Mouse (Mus musculus): ENCODE data around the gene Trim30d. TPM values are rescaled to one million over a fixed set of nuclear protein-coding genes. Genes with fewer than 3 reads are reported as not detected.
"Not testable (repeated sequence)": the region's sequence is repeated elsewhere in the genome, so short reads cannot be mapped to it uniquely, and the experiment has no call there.

Trim30d gene
- polyA plus RNA-seq (2015; fragmentation: Nextera tagmentation; extraction: Ambion mirVana): 0.21 and 0.47 TPM in 2 replicates

- not testable (repeated sequence) for H3K4me1 ChIP-seq; H3K9ac ChIP-seq; H3K4me2 ChIP-seq; H3K27ac ChIP-seq (replicated peaks); H3K9me3 ChIP-seq; H3K4me3 ChIP-seq; ATAC-seq (ENCODE audit: extremely low read depth, insufficient number of reproducible peaks, low FRiP score, low TSS enrichment); H3K27me3 ChIP-seq (replicated peaks); H3K36me3 ChIP-seq
Observed at GRCm38 (mm10) chr7:104507421-104508065, at the start of gene Trim30d. Trim30d (minus strand) TSS chr7:104507849.

DNA sequence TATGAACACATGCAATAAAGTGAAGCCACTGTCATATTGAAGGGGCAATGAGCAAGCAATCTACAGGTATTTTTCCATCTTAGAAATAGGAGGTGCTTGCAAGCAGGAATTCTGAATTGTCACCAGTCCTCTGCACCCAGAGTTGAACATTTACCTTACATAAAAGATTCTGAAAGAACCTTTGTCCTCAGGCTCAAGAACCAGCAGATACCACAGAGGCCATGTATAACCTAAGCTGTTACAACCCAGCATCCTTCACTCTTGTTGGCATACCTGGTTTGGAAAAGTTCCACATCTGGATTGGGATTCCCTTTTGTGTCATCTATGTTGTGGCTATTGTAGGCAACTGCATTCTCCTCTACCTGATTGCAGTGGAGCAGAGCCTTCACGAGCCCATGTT, 45.1 kb upstream of the Trim30d start:
- H3K27me3 ChIP-seq (replicated peaks): no peaks in the 10 kb centered on the region
- WGBS: 46% methylated on average over 1 of the region's 1 CpGs
- H3K4me2 ChIP-seq: no peak overlapping the region
- no peak overlapping the region for H3K4me3 ChIP-seq
- ATAC-seq (ENCODE audit: extremely low read depth, insufficient number of reproducible peaks, low FRiP score, low TSS enrichment): no peak
- H3K4me1 ChIP-seq: no peaks in the 10 kb centered on the region
- H3K27ac ChIP-seq (replicated peaks): no peak overlapping the region
- H3K9ac ChIP-seq: no peak overlapping the region
- H3K9me3 ChIP-seq: no peaks in the 10 kb centered on the region
- no peaks in the 10 kb centered on the region for H3K36me3 ChIP-seq

- Histone ChIP-seq H3K27me3 (replicated peaks) (no peaks in the 10 kb centered on the region), H3K9ac (no peak within 1 kb of the TSS), H3K36me3 (no peaks in the 10 kb centered on the region), H3K9me3 (no peaks in the 10 kb centered on the region), H3K4me1 (no peaks in the 10 kb centered on the region), H3K27ac (replicated peaks) (no peak within 1 kb of the TSS), H3K4me3 (no peak within 1 kb of the TSS), H3K4me2 (no peak within 1 kb of the TSS)
- no peak for ATAC-seq (ENCODE audit: extremely low read depth, insufficient number of reproducible peaks, low FRiP score, low TSS enrichment)
- WGBS: 68% methylated on average over 5 of the region's 5 CpGs
Observed at GRCm38 (mm10) chr7:104549833-104550232, 42.2 kb upstream of the Trim30d start, which contains the start of gene Olfr651. Olfr651 (plus strand) TSS chr7:104550133.

GRCm38 (mm10) chr7:104501589-104502371, 5.9 kb downstream of the Trim30d start:
- Histone ChIP-seq H3K9ac (peak overlapping the region; percentile 77), H3K4me1 (no peaks in the 10 kb centered on the region), H3K36me3 (no peaks in the 10 kb centered on the region), H3K27ac (replicated peaks) (no peak overlapping the region), H3K27me3 (replicated peaks) (no peaks in the 10 kb centered on the region), H3K9me3 (no peaks in the 10 kb centered on the region), H3K4me2 (peak overlapping the region; percentile 73), H3K4me3 (peak overlapping the region; percentile 63)
- 2% methylated on average over 58 of the region's 59 CpGs for WGBS
- ATAC-seq (ENCODE audit: extremely low read depth, insufficient number of reproducible peaks, low FRiP score, low TSS enrichment): no peak

DNA sequence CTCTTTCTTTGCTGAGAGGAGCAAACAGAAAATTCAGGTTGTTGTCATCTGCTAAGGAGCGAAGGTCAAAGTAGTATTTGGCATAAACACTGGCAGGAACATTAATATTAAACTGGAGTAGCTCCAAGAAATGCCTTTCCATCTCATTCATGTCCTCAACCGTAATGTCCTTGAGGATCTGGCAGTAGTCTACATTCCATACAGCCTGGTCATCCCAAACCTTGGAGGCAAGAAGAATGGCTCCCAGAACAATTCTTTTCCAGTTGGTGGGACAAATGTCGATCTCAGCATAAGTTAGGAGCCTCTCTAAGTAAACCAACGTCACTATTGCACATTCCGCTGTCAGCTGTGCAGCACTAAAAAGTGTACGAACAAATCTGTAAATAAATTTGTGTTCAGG, 6.5 kb downstream of the Trim30d start:
- not testable (repeated sequence) for H3K27ac ChIP-seq (replicated peaks); H3K9me3 ChIP-seq; H3K27me3 ChIP-seq (replicated peaks); H3K9ac ChIP-seq; H3K4me3 ChIP-seq; H3K4me1 ChIP-seq; H3K36me3 ChIP-seq; H3K4me2 ChIP-seq; ATAC-seq (ENCODE audit: extremely low read depth, insufficient number of reproducible peaks, low FRiP score, low TSS enrichment)
- WGBS: 64% methylated on average over 6 of the region's 6 CpGs

DNA sequence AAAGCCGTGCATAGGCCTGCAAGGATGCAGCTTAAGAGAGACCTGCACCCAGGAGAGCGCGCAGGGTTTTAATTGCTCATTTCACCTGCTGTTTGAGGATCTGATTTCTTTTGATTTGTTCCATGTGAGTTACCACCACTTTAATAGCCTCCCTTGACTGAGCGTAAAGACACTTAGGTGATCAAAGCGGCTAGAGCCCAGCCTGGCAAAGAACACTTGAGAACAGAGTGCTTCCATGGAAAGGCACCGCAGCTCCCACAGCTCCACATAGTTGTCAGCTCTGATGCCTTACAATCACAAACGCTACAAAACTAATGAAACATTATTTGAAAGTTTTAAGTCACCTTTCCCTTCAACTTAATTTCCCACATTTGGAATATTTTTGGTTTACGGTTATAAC, 8.2 kb downstream of the Trim30d start:
- H3K9me3 ChIP-seq; H3K27me3 ChIP-seq (replicated peaks); H3K4me3 ChIP-seq; H3K9ac ChIP-seq; H3K36me3 ChIP-seq; H3K4me2 ChIP-seq; H3K4me1 ChIP-seq; ATAC-seq (ENCODE audit: extremely low read depth, insufficient number of reproducible peaks, low FRiP score, low TSS enrichment); H3K27ac ChIP-seq (replicated peaks): not testable (repeated sequence)
- WGBS: 68% methylated on average over 7 of the region's 8 CpGs

DNA sequence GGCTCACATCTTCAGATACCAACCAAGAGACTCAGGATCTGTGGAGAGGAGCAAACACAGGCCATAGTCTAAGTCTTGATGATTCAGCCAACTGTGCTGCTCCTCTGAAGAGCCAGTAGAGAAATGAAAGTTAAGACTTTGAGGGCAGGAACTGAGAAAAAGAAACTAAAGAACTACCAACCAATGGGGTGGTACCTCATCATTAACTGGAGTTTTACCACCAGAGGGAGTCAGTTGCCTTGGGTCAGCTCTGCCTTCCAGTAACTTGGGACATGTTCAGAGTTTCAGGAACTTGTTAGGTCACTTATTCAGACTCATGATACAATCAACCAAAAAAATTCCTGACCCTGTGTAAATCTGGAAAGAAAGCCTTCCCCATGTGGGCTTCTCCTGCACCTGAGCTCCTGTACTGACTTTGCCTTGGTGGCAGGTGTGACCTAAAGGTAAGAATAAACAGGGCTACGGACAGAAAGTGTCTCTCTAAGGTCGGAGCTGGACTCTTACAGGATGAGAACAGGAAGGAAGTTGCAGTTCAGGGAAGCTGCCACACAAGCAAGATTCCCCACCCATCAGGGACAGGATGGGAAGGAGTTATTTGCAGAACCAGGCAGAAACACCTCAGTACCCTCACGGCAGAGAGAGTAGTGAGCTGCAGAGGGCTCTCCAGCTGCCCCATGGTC, 42.4 kb downstream of the Trim30d start, which contains the start of gene Trim30a:
Gene Trim30a, minus strand, starts transcription at position 129 of the 680 bp plus-strand sequence.
- WGBS: 59% methylated on average over 3 of the region's 3 CpGs
- H3K4me2 ChIP-seq: no peak within 1 kb of the TSS
- no peak for ATAC-seq (ENCODE audit: extremely low read depth, insufficient number of reproducible peaks, low FRiP score, low TSS enrichment)
- H3K9me3 ChIP-seq: no peaks in the 10 kb centered on the region
- no peak within 1 kb of the TSS for H3K4me3 ChIP-seq
- H3K4me1 ChIP-seq: no peaks in the 10 kb centered on the region
- H3K27ac ChIP-seq (replicated peaks): no peak within 1 kb of the TSS
- H3K9ac ChIP-seq: no peak within 1 kb of the TSS
- no peaks in the 10 kb centered on the region for H3K36me3 ChIP-seq
- no peaks in the 10 kb centered on the region for H3K27me3 ChIP-seq (replicated peaks)

DNA sequence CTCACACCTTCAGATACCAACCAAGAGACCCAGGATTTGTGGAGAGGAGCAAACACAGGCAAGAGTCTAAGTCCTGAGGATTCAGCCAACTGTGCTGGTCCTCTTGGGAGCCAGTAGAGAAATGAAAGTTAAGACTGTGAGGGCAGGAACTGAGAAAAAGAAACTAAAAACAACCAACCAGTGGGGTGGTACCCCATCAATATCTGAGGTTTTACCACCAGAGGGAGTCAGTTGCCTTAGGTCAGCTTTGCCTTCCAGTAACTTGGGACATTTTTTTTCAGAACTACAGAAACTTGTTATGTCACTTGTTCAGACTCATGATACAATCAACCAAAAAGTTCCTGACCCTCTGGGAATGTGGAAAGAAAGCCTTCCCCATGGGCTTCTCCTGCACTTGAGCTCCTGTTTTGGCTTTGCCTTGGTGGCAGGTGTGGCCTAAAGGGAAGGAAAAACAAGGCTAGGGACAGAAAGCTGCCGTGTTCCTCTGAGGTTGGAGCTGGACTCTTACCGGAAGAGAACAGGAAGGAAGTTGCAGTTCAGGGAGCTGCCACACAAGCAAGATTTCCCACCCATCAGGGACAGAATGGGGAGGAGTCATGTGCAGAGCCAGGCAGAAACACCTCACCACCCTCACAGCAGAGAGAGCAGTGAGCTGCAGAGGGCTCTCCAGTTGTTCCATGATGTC, 61.5 kb downstream of the Trim30d start:
- Histone ChIP-seq H3K9ac (no peak overlapping the region), H3K9me3 (no peaks in the 10 kb centered on the region), H3K27me3 (replicated peaks) (no peaks in the 10 kb centered on the region), H3K4me2 (peak overlapping the region; percentile 5), H3K4me3 (no peak overlapping the region), H3K27ac (replicated peaks) (peak overlapping the region; percentile 5; the same call in 1 of the 2 replicates), H3K4me1 (no peaks in the 10 kb centered on the region), H3K36me3 (no peaks in the 10 kb centered on the region)
- 48% methylated on average over 2 of the region's 2 CpGs for WGBS
- peak; percentile 14; the same call in 1 of the 2 replicates for ATAC-seq (ENCODE audit: extremely low read depth, insufficient number of reproducible peaks, low FRiP score, low TSS enrichment)

Other genes with a start within 250 kb of the Trim30d start
- gene Trim5, start 219.8 kb downstream of the Trim30d start, polyA plus RNA-seq (2015; fragmentation: Nextera tagmentation; extraction: Ambion mirVana): 0.57 TPM in 2 replicates
- 7.6 and 8.8 TPM in 2 replicates for gene Trim12a, start 192.4 kb downstream of the Trim30d start, polyA plus RNA-seq (2015; fragmentation: Nextera tagmentation; extraction: Ambion mirVana)
- gene Trim34b, start 178.4 kb downstream of the Trim30d start, polyA plus RNA-seq (2015; fragmentation: Nextera tagmentation; extraction: Ambion mirVana): 0.13 TPM in 1 of 2 replicates, not detected in the other
- gene Trim12c, start 154.5 kb downstream of the Trim30d start, polyA plus RNA-seq (2015; fragmentation: Nextera tagmentation; extraction: Ambion mirVana): 2.3 and 2.6 TPM in 2 replicates
- 0.20 and 0.22 TPM in 2 replicates for gene Trim30b, start 138.0 kb downstream of the Trim30d start, polyA plus RNA-seq (2015; fragmentation: Nextera tagmentation; extraction: Ambion mirVana)
- 0.11 and 0.16 TPM in 2 replicates for gene Trim30c, start 107.0 kb downstream of the Trim30d start, polyA plus RNA-seq (2015; fragmentation: Nextera tagmentation; extraction: Ambion mirVana)
- gene Trim30a, start 42.7 kb downstream of the Trim30d start, polyA plus RNA-seq (2015; fragmentation: Nextera tagmentation; extraction: Ambion mirVana): 1.0 TPM in 2 replicates
- gene Olfr651, start 42.3 kb upstream of the Trim30d start, polyA plus RNA-seq (2015; fragmentation: Nextera tagmentation; extraction: Ambion mirVana): not detected in 2 replicates
- gene Olfr652, start 53.1 kb upstream of the Trim30d start, polyA plus RNA-seq (2015; fragmentation: Nextera tagmentation; extraction: Ambion mirVana): not detected in 2 replicates
- not detected in 2 replicates for gene Olfr653, start 69.5 kb upstream of the Trim30d start, polyA plus RNA-seq (2015; fragmentation: Nextera tagmentation; extraction: Ambion mirVana)
- gene Olfr654, start 79.2 kb upstream of the Trim30d start, polyA plus RNA-seq (2015; fragmentation: Nextera tagmentation; extraction: Ambion mirVana): not detected in 2 replicates
- not detected in 2 replicates for gene Olfr655, start 93.9 kb upstream of the Trim30d start, polyA plus RNA-seq (2015; fragmentation: Nextera tagmentation; extraction: Ambion mirVana)
- not detected in 2 replicates for gene Olfr656, start 106.1 kb upstream of the Trim30d start, polyA plus RNA-seq (2015; fragmentation: Nextera tagmentation; extraction: Ambion mirVana)
- gene Olfr657, start 116.9 kb upstream of the Trim30d start, polyA plus RNA-seq (2015; fragmentation: Nextera tagmentation; extraction: Ambion mirVana): not detected in 2 replicates
- not detected in 2 replicates for gene Olfr658, start 139.5 kb upstream of the Trim30d start, polyA plus RNA-seq (2015; fragmentation: Nextera tagmentation; extraction: Ambion mirVana)
- gene Olfr659, start 158.9 kb upstream of the Trim30d start, polyA plus RNA-seq (2015; fragmentation: Nextera tagmentation; extraction: Ambion mirVana): not detected in 2 replicates
- not detected in 2 replicates for gene Olfr661, start 178.7 kb upstream of the Trim30d start, polyA plus RNA-seq (2015; fragmentation: Nextera tagmentation; extraction: Ambion mirVana)